Mouse (Mus musculus) lung, postnatal 0 days (tissue): Measurements from ENCODE around the gene Chst8.

Experiments used
- CTCF ChIP-seq: IDR thresholded peaks from 2 replicates; pipeline ENCODE4 v1.5.1; 2016; ENCODE audit warnings: antibody characterized with exemption, mild to moderate bottlenecking
- EP300 ChIP-seq: IDR thresholded peaks from 2 replicates; pipeline ENCODE4 v1.6.1; 2016; ENCODE audit warnings: antibody characterized with exemption, mild to moderate bottlenecking, control low read depth

GRCm38 (mm10) chr7:34675120-34675790 lies 137.3 kb downstream of the Chst8 start:
- TF ChIP-seq EP300 (no peak), CTCF (no peak)
